Mouse (Mus musculus) kidney, embryonic 16.5 days (tissue): ENCODE data around the gene Cul1. TPM values are rescaled to one million over a fixed set of nuclear protein-coding genes. Genes with fewer than 3 reads are reported as not detected.
"Not testable (repeated sequence)": the region's sequence is repeated elsewhere in the genome, so short reads cannot be mapped to it uniquely, and the experiment has no call there.

Experiments
- ATAC-seq: fragments of 200-750 bp; cut with Nextera tagmentation; 2 replicates; pipeline ENCODE4 v1.8.0; 2017; ENCODE audit warnings: moderate TSS enrichment; ENCODE audit not compliant: low FRiP score, low TSS enrichment
- H3K27ac ChIP-seq: fragments of 300-500 bp; sonication (generic); 2 replicates; pipeline ENCODE4 v1.5.1; 2014; ENCODE audit warnings: low read length
- H3K27me3 ChIP-seq: fragments of 300-500 bp; sonication (generic); 2 replicates; pipeline ENCODE4 v1.6.1; 2014; ENCODE audit warnings: low read length, control low read depth, mixed read lengths; ENCODE audit not compliant: insufficient read depth
- H3K36me3 ChIP-seq: fragments of 300-500 bp; sonication (generic); 2 replicates; pipeline ENCODE4 v1.6.1; 2014; ENCODE audit warnings: low read length, control low read depth, mixed read lengths; ENCODE audit not compliant: insufficient read depth
- H3K4me1 ChIP-seq: fragments of 300-500 bp; sonication (generic); 2 replicates; pipeline ENCODE4 v1.6.1; 2014; ENCODE audit warnings: low read length, control low read depth, mixed read lengths; ENCODE audit not compliant: insufficient read depth
- H3K4me2 ChIP-seq: fragments of 300-500 bp; sonication (generic); replicated peaks from 2 replicates; pipeline ENCODE4 v1.6.1; 2014; ENCODE audit warnings: low read depth, low read length
- H3K4me3 ChIP-seq: fragments of 300-500 bp; sonication (generic); 2 replicates; pipeline ENCODE4 v1.5.1; 2014; ENCODE audit warnings: mild to moderate bottlenecking, low read length
- H3K9ac ChIP-seq: fragments of 300-500 bp; sonication (generic); replicated peaks from 2 replicates; pipeline ENCODE4 v1.6.1; 2014; ENCODE audit warnings: low read length
- H3K9me3 ChIP-seq: fragments of 300-500 bp; sonication (generic); 2 replicates; pipeline ENCODE4 v1.6.1; 2016; ENCODE audit warnings: low read length, control low read depth
- WGBS: fragments of 180-500 bp; shearing (Covaris S2); extraction: QIAGEN DNeasy Blood & Tissue Kit; methylation state at CpG from one replicate; pipeline ENCODE4 v1.1.7; 2014; 5-methylcytosine and 5-hydroxymethylcytosine counted together
- polyA plus RNA-seq: library from polyadenylated mRNA; unstranded; fragments of >200 nt; fragmentation: Nextera tagmentation; extraction: Ambion mirVana; gene quantifications from 2 replicates; pipeline ENCODE4 v1.2.1, GENCODE M21; 2015

Cul1 gene
- polyA plus RNA-seq = 133 and 140 TPM in 2 replicates

DNA sequence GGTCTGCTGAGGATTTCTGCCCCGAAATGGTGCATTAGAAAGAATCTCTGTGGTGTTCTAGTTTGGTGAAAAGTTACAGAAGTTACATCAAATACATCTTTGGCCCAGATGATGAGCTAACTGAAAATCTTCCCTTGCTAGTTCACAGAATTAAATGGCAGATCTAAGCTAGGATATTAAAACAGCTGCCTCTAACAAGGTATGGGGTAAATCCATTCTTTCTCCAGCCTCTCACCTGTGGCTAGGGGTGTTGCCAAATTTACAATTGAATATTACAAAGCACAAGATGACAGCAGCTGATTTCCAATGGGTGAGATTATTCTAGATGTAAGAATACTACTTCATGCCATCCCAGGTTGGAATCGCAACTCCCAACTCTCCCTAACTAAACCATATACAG, at the start of gene Cul1:
Cul1 (plus strand) TSS at position 301 of the 400 bp plus-strand sequence.
- peak within 1 kb of the TSS; percentile 84 for H3K4me2 ChIP-seq
- H3K4me1 ChIP-seq = peaks cover 23% of the 10 kb centered on the region
- no peak for ATAC-seq
- H3K27ac ChIP-seq = peak within 1 kb of the TSS; percentile 99
- H3K9me3 ChIP-seq = no peaks in the 10 kb centered on the region
- H3K4me3 ChIP-seq = peak within 1 kb of the TSS; percentile 98
- 46% methylated on average over 2 of the region's 2 CpGs for WGBS
- no peaks in the 10 kb centered on the region for H3K36me3 ChIP-seq
- H3K9ac ChIP-seq = peak within 1 kb of the TSS; percentile 100
- no peaks in the 10 kb centered on the region for H3K27me3 ChIP-seq

DNA sequence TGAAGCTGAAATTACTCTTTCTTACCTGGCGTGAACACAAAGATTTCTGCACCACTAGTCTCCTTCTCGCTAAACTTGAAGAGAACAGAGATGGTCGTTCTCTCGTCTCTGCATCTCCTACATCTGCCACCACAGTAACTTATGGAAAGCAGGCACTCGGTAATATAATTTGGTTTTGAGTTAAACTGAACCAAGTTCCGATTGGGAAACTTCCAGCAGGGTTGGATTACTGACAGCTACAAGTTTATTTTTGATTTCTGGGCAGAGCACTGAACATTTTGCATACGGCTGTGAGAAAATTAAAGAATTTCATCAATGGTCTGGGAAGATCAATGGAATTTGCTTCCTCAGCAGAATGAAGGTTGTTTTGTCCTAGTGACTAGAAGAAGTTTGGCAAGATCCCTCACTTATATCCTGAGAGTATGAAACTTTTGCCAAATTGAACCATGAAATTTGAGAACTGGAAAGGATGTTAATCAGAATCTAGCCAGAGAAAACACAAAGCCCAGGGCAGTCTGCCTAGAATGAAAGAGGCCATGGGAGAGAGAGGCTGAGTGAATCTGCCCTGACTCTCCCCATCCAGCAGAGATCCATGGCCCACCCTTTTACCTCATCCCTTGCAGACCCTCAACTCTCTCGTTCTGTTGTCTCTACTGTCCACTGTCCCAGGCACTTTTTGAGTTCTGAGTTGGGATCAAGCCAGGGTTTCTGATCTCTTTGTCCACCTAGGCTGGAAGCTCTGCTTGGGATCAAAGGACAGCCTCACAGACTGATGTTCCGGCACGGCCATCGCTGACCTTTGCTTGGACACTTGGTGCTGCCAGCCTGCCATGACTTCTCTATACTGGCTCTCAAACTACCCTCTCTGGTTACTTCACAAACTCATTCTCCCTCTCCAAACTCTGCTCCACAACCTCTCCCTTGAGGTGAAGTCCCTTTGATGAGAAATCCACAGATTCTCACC, 48.5 kb upstream of the Cul1 start:
- H3K9me3 ChIP-seq = no peaks in the 10 kb centered on the region
- no peaks in the 10 kb centered on the region for H3K4me1 ChIP-seq
- ATAC-seq = no peak
- H3K4me2 ChIP-seq = no peak overlapping the region
- no peak overlapping the region for H3K9ac ChIP-seq
- H3K36me3 ChIP-seq = no peaks in the 10 kb centered on the region
- no peaks in the 10 kb centered on the region for H3K27me3 ChIP-seq
- WGBS = 84% methylated on average over 11 of the region's 11 CpGs
- no peak overlapping the region for H3K27ac ChIP-seq
- no peak overlapping the region for H3K4me3 ChIP-seq

DNA sequence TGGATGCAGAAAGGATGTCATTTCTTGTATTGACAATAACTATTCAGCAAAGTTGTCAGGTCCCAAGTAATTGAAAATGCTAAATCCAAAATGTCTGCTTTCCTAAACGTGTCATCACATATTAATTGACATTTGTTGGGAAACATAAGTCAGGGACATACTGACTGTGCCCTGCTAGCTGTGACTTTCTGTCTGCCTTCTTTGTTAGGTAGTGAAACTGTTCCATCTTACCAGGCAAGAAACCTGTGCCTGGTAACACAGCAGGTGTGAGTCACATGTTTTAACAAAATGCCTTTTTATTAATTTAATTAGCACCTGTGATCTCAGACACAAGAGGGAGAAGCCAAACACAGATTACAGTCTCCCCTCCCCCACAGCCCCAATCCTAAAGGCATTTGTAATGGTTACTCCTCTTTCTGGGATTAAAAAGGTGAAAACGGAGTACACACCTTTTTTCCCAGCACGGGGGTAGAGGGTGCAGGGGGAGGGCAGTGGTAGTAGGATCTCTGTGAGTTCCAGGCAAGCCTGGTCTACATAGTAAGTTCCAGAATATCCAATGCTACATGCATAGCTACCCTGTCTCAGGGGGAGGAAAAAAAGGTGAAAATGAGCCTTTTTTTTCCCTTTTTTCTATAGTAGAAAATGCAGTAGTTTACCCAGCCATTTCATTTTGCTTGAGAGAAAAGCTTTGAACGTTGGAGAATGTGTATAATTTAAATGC, 40.2 kb upstream of the Cul1 start:
- Histone ChIP-seq H3K9ac (no peak overlapping the region), H3K9me3 (no peaks in the 10 kb centered on the region), H3K36me3 (no peaks in the 10 kb centered on the region), H3K4me1 (no peaks in the 10 kb centered on the region), H3K4me2 (no peak overlapping the region), H3K27me3 (no peaks in the 10 kb centered on the region), H3K27ac (no peak overlapping the region), H3K4me3 (no peak overlapping the region)
- no peak for ATAC-seq
- WGBS = 31% methylated on average over 4 of the region's 4 CpGs

DNA sequence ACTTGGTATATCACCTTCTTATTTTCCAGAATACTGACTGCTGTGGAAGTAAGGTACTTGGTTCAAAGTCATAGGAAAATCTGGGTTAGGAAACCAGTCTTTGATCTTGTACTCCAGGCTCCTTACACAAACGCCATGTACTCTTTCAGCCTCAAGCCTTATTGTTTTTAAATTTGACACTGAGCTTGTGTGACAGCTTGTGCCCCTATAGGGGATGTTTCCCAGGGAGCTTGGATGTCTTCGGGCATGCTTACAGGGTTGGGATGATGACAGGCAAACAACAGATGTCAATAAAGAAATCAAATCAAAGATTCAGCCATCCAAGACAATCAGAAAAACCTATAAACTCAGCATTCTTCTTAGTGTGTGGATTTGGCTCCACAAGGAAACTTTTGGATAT, 39.5 kb upstream of the Cul1 start:
- H3K27ac ChIP-seq = no peak overlapping the region
- 48% methylated on average over 2 of the region's 2 CpGs for WGBS

DNA sequence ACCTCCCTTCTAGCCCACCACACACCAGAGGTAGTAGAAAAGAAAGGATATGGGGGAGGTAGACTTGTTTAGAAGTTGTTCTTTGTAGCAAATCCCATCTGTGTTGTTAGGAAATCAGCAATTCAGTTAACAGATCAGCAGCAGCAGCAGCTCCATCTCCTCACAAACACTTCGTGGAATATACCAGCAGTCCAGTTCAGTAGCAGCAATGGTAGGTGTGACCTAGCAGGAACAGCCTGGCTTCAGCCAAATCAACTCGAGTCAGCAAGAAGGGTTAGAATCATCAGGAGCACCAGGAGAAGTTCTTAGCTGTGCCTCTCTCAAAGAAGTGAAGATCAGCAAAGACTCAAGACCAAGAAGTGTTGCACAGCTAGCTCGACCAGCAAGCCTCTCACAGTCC, 34.5 kb upstream of the Cul1 start:
- no peaks in the 10 kb centered on the region for H3K9me3 ChIP-seq
- WGBS = 65% methylated on average over 3 of the region's 3 CpGs
- H3K4me2 ChIP-seq = no peak overlapping the region
- H3K4me3 ChIP-seq = no peak overlapping the region
- H3K27ac ChIP-seq = no peak overlapping the region
- no peak for ATAC-seq
- no peaks in the 10 kb centered on the region for H3K36me3 ChIP-seq
- no peak overlapping the region for H3K9ac ChIP-seq
- H3K4me1 ChIP-seq = no peaks in the 10 kb centered on the region
- H3K27me3 ChIP-seq = no peaks in the 10 kb centered on the region

More for the DNA sequence above, 39.5 kb upstream of the Cul1 start:
- ATAC-seq = no peak
- H3K27me3 ChIP-seq = no peaks in the 10 kb centered on the region
- H3K4me3 ChIP-seq = no peak overlapping the region
- no peaks in the 10 kb centered on the region for H3K36me3 ChIP-seq
- no peak overlapping the region for H3K9ac ChIP-seq
- H3K9me3 ChIP-seq = no peaks in the 10 kb centered on the region
- no peaks in the 10 kb centered on the region for H3K4me1 ChIP-seq
- no peak overlapping the region for H3K4me2 ChIP-seq

DNA sequence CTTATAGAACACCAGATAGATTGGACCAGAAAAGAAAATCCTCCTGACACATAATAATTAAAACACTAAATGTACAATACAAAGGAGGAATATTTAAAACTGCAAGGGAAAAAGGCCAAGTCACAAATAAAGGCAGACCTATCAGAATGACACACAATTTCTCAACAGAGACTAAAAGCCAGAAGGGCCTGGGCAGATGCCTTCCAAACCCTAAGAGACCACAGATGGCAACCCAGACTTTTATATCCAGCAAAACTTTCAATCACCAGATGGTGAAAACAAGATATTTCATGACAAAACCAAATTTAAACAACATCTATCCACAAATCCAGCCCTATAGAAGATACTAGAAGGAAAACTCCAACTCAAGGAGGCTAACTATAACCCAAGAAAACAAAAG, 33.0 kb upstream of the Cul1 start:
- Histone ChIP-seq H3K27me3 (no peaks in the 10 kb centered on the region), H3K4me1 (no peaks in the 10 kb centered on the region), H3K27ac (no peak overlapping the region), H3K36me3 (no peaks in the 10 kb centered on the region), H3K9ac (no peak overlapping the region), H3K9me3 (no peaks in the 10 kb centered on the region), H3K4me3 (no peak overlapping the region), H3K4me2 (no peak overlapping the region)
- no peak for ATAC-seq

DNA sequence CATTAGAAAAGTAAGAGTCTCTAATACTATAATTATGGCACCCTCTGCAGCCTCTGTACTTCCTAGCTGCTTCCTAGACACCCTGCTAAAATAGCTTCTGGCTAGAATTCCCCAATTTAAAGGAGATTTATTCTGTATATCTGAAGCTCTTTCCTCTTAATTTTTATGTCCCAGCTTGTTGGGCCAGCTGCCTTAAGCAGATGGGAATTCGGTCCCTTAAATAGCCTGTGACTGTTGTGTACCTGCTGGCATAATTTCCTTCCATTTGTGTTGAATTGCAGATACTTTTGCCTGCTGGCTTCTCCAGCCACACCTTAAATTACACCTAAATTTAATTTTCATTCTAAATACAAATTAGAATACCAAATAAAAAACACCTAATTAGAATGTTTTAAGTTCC, 32.0 kb upstream of the Cul1 start:
- H3K9me3 ChIP-seq = no peaks in the 10 kb centered on the region
- no peak overlapping the region for H3K4me2 ChIP-seq
- 90% methylated on average over 1 of the region's 1 CpGs for WGBS
- ATAC-seq = no peak
- H3K4me3 ChIP-seq = no peak overlapping the region
- no peaks in the 10 kb centered on the region for H3K27me3 ChIP-seq
- no peaks in the 10 kb centered on the region for H3K4me1 ChIP-seq
- no peaks in the 10 kb centered on the region for H3K36me3 ChIP-seq
- H3K9ac ChIP-seq = no peak overlapping the region
- no peak overlapping the region for H3K27ac ChIP-seq

DNA sequence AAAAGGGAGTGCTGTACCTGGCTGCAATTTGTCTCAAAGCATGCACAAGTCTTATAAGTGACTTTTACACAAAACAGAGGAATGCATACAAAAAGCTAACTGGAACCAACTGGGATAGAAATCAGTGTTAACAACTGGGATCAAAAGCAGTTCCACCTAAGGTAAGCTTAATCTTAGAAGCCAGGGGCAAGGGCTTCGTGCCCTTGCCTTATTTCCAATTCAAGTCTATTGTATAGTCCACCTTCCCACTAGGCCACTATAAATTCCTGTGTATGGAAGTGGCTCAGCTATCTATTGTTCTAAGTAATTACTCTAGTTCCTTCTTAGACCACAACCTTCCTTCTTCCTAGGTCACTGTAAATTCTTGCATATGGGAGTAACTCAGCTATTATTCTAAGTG, 27.1 kb upstream of the Cul1 start:
- WGBS = 83% methylated on average over 1 of the region's 1 CpGs
- Histone ChIP-seq H3K9ac (no peak overlapping the region), H3K4me3 (no peak overlapping the region), H3K9me3 (no peaks in the 10 kb centered on the region), H3K27ac (no peak overlapping the region), H3K4me1 (no peaks in the 10 kb centered on the region), H3K27me3 (no peaks in the 10 kb centered on the region), H3K4me2 (no peak overlapping the region), H3K36me3 (no peaks in the 10 kb centered on the region)
- ATAC-seq = no peak

DNA sequence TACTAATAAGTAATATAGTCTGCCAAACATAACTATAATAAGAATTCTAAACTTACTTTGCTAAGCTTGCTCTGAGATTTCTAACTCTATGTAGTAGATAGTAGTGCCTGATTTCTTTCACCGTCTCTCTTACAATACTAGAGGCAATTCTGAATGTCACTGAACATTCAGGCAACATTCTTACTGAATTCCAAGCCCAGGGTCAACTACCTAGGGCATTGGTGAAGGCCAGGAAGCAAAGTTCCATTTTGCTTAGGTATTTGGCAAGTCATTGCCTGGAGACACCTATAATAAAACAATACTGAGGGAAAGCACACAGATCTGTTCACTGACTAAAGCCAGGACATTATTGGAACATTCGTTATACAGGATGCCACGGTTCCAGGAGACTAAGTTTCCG, 26.6 kb upstream of the Cul1 start:
- H3K9me3 ChIP-seq, H3K9ac ChIP-seq, H3K4me1 ChIP-seq, H3K36me3 ChIP-seq, H3K27me3 ChIP-seq, H3K4me2 ChIP-seq, H3K4me3 ChIP-seq, ATAC-seq, H3K27ac ChIP-seq: not testable (repeated sequence)
- 66% methylated on average over 4 of the region's 4 CpGs for WGBS

DNA sequence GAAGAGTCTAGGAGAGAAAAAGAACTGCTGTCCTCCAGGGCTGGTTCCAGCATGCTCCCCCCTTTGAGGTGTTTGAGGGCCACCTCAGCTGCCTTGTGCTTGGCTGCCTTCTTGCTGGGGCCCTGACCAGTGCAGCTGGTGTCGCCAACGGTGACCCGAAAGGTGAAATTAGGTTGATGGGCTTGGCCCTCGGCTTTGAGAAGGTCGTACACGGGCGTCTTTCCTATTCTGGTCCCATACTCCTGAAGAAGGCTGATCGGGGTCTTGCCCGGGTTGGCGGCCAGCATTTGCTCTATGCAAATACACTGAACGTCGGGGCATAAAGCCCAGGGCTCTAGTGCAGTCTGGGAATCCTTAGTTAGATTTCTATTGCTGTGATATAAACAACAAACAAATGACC, 20.4 kb upstream of the Cul1 start:
- WGBS = 94% methylated on average over 11 of the region's 12 CpGs
- not testable (repeated sequence) for H3K36me3 ChIP-seq, ATAC-seq, H3K4me2 ChIP-seq, H3K9ac ChIP-seq, H3K9me3 ChIP-seq, H3K4me1 ChIP-seq, H3K27ac ChIP-seq, H3K27me3 ChIP-seq, H3K4me3 ChIP-seq
